Mouse (Mus musculus): Measurements from ENCODE around the gene Prdm1.

GRCm38 (mm10) chr10:44461063-44461462, 67.2 kb downstream of the Prdm1 start:
- TF ChIP-seq CTCF (IDR thresholded peaks at IDR 0.05; ENCODE audit: low read depth): no peak
- TF ChIP-seq EP300 (IDR thresholded peaks at IDR 0.05; ENCODE audit: low read depth): no peak

All from liver, embryonic 14.5 days (tissue).